Mouse (Mus musculus) erythroid progenitor cell, adult 5-6 weeks (primary cell): ENCODE data around the gene Olfm1. TPM values are rescaled to one million over a fixed set of nuclear protein-coding genes. Genes with fewer than 3 reads are reported as not detected.

ENCODE experiments used
- ATAC-seq: replicated peaks from 2 replicates; pipeline ENCODE4 v1.8.0; 2016; ENCODE audit warnings: moderate number of reproducible peaks, mild to moderate bottlenecking, moderate TSS enrichment, inconsistent platforms; ENCODE audit not compliant: poor library complexity, low FRiP score, severe bottlenecking
- total RNA-seq, 2 experiments: library from RNA; stranded (forward) in 1 of 2; stranded (reverse) in 1 of 2; fragments of 150-400 nt in 1 of 2; fragments of 186-747, 209-891 nt in 1 of 2; gene quantifications; 2 replicates each; pipeline versions ENCODE4 v1.2.3 to v1.2.4; 2015 to 2017; ENCODE audit warnings: low replicate concordance in 2 of 2

The Olfm1 gene
- total RNA-seq (2015; ENCODE audit: low replicate concordance) = 5.0 and 7.1 TPM in 2 replicates
- total RNA-seq (2017; ENCODE audit: low replicate concordance) = 1.8 TPM in 1 of 2 replicates, not detected in the other

- no peak for ATAC-seq
These were observed at the start of gene Olfm1 for GRCm38 (mm10) chr2:28192821-28193689. TSS of gene Olfm1 (plus strand) at chr2:28192992.

GRCm38 (mm10) chr2:28143417-28144045, 49.3 kb upstream of the Olfm1 start:
- ATAC-seq = no peak

DNA sequence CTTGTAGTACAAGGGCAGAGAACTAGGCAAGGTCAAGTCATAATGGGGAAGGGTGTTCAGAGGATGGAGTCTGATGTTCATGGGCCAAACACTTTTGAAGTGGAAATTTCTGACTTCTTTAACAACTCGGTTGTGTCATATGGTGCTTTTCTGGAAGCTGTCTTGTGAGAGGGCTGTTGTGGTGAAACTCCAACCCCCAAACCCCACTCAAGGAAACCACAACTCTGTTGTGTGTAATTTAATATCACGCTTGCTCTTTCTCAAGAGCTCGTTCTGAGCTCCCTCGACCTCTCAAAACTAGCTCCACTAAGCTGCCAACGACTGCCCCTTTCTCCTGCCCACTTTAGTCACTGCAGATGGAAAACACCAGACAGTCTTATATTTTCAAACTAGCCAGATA, 47.1 kb upstream of the Olfm1 start:
- no peak for ATAC-seq

GRCm38 (mm10) chr2:28146152-28146551, 46.6 kb upstream of the Olfm1 start:
- ATAC-seq = no peak

DNA sequence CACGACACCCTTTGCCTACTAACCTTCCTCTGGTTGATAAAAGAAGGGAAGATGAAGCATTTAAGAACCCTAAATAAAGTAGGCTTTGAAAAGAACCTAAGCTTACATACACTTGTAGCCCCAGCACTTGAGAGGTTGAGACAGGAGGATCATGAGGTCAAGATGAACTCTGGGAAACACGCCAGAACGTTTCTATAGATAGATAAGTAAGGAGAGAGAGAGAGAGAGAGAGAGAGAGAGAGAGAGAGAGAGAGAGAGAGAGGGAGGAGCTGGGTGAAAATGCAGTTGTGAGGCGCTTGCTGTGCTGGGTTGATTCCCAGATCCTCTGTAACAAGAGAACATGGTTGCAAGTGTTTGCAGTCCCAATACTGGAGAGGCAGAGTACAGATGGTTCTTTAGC, 46.1 kb upstream of the Olfm1 start:
- ATAC-seq = no peak

GRCm38 (mm10) chr2:28147248-28147794, 45.5 kb upstream of the Olfm1 start:
- ATAC-seq = no peak

- no peak for ATAC-seq
These were observed 43.1 kb upstream of the Olfm1 start for GRCm38 (mm10) chr2:28149688-28150087.

DNA sequence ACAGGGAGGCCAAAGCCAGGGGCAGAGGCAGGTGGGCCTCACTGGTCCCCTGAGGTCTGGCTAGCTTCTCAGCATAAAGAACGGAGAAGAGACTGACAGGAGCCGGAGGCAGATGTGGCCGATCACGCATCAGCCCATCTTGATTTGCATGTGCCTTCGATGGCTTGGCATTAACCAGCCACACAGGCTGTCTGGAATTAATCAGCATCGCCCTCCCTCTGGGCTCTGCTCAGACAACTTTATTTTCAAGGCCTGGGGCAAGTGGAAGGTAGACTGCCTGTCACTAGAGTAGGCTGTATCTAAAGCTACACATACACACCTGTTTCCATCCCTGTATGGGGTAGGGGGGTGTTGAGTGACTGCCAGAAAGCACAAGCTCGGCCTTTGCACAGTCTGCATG, 32.2 kb upstream of the Olfm1 start:
- ATAC-seq = no peak

DNA sequence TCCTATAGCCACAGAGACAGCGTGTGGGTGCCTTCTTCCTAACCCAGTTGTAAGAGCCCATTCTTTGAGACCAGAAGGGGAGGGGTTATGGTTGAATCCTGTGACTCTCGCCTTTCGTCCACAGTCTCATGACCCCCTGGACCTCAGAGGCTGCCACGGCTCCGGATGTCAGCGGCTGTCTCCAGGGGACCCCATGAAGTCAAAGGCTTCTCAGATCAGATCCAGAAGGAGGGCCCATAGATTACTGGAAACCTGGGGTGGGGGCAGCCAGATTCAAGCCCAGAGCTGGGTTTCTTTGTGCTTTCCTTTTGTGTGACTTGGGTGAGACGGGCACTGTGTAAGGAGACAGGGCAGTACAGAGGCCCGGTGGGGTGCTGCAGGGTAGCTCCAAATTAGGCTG, 27.2 kb upstream of the Olfm1 start:
- no peak for ATAC-seq

GRCm38 (mm10) chr2:28169336-28169735, 23.5 kb upstream of the Olfm1 start:
- ATAC-seq = no peak

GRCm38 (mm10) chr2:28171962-28172361, 20.8 kb upstream of the Olfm1 start:
- ATAC-seq = no peak

DNA sequence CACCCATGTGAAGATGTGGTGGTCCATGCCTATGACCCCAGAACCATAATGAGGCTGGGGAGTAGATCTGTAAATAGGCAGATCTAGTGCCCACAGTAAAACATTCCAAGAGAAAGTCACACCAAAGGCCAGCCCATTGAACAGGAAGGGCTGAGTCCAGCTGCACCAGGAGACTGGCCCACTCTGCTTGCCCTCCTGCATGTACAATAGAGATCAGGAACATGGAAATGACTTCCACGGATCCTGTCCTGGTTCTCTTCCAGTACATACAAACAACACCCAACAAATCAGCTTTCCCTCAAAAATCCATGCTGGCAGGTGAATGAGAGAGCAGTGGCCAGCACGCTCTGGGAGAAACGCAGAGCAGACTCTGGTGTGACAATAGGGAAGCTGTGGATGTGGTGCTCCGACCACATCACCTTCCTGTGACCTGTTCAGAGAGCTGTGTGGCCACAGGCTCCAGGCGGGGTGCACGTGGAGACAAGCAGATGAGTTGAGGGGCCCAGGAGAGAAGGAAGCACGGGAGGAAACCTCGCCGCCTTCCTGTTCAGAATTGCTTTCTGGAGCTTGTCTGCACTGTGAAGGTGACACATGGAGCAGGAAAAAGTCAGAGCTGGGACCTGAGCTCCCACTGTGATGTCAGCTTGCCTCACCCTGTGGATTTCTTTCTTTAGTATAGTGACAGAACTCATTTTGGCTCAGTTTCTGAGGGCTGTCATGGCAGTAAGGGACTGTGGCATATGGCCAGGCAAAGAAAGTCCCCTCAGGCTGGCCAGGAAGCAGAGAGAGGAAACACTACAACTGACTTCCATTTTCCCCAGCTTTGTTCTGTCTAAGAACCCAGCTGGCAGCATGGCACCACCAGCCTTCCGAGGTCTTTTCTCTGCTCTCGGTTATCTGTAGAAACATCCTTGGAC, 19.3 kb upstream of the Olfm1 start:
- no peak for ATAC-seq

DNA sequence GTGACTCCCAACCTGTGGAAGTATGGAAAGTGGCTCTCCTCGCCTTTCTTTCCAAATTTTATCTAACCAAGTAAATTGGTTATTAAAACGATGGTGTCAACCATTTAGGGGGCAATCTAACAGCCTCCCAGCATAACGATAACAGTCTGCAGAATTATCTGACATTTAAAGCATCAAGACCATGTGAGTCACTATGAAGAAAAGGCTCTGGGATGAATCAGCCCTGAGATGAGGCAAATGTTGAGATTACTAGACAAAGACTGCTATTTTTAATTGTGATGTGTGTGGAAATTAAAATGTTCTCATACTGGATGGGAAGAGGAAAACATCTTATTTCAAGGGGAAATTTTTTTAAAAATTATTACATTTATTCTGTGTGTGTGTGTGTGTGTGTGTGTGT, 18.4 kb upstream of the Olfm1 start:
- no peak for ATAC-seq

GRCm38 (mm10) chr2:28178600-28178999, 14.2 kb upstream of the Olfm1 start:
- ATAC-seq = no peak

- no peak for ATAC-seq
These were observed 12.7 kb upstream of the Olfm1 start for GRCm38 (mm10) chr2:28180053-28180452.

DNA sequence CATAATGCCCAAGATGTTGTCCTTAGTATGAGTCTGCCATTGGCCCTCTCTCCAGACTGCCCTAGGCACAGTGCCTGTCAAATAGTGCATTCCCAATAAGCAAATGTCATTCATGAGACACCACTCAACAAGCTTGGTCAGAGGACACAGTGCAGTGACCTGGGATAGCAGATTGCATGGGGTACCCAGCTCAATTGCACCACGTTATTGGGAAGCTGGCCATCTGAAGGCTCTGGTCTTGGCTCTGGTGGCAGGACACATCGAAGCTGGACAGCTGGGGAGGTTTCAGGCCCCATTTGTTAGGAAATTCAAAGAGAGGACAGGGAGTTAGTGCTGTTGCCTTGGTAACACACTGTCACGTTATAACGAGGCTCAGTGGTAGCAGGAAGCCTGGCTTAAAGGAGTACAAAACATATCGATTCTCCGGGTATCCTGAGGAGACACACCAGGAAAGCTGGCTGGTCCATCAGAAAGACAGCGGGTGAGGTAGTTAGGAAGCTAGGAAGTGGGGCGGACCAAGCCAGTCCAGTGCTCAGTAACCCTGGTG, 4.3 kb upstream of the Olfm1 start:
- ATAC-seq = no peak

DNA sequence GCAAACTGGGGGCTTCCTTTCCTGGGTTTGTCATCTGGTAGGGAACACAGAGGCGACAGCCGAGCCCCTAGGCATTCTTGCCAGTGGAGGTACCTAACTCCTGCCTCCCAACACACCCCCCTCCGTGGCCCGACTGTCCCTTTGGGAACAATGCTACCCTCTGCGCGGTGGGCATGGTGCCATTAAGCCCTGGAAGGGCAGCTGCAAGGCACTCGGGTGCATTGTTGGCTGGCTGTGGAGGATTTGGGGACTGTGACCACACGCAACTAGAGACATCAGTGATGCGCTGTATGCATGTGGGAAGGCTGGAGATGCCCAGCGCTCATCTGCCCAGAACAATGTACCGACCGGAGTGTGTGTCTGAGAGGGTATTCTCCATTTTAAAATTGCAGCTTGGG, 897 bp downstream of the Olfm1 start:
- no peak for ATAC-seq

DNA sequence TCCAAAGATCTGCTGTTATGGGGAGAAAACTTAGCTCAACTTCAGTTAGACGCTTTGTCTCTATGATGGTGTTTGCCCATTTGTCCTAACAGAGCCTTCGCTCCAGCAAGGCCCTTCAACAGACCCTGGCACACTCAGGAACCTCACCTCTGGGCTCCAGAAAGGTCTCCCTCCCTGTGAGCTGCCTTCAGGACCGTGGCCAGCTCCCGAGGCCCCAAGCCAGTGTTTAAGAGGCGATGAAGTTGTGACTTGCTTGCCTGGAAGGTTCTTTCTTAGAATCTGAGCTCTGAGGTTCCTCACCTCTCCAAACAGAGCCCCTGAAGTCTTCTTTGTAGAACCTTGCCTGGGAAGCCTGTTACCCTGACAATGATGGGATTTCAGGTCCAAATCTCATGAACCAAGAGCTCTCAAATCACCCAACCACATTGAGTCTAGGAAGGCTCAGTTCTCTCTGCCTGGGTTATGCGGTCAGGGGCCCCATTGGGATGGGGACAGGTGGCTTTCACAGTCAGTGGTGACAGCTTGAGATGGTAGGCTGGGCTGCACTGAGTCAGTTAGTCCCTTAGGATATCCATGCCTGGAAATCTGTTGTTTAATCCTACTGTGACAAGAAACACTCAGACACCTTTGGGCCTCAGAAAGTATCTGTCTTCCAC, 2.3 kb downstream of the Olfm1 start:
- ATAC-seq = no peak

GRCm38 (mm10) chr2:28195726-28196125, 2.9 kb downstream of the Olfm1 start:
- ATAC-seq = no peak
